Mouse (Mus musculus): ENCODE data around the gene Fnip2.

Fnip2 gene

DNA sequence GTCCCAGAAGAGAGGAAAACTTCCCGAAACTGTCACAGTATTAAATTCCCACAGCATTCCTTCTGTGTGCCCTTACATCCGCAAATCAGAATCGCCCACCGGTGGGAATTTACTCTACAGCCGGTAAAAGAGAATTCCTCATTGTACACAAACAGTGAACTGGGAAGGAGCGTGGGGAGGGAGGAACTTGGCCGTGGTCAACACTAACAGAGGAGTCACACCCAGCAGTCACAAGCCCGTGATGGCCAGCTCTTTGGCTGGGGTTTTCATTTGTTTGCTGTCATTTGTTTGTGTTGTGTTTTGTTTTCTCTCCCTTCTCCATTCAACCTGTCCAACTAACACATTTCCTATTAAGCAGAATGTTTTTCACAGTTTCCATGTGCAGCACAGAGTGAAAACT, 39.7 kb downstream of the Fnip2 start:
- peak; percentile 48 for DNase-seq

- no peak for DNase-seq
Observed at GRCm38 (mm10) chr3:79527521-79527920, 40.1 kb downstream of the Fnip2 start.

- no peak for DNase-seq
Observed at GRCm38 (mm10) chr3:79523349-79523748, 44.2 kb downstream of the Fnip2 start.

- no peak for DNase-seq
Observed at GRCm38 (mm10) chr3:79519862-79520261, 47.7 kb downstream of the Fnip2 start.

- peak; percentile 65 for DNase-seq
Observed at GRCm38 (mm10) chr3:79518761-79519527, 48.7 kb downstream of the Fnip2 start.

DNA sequence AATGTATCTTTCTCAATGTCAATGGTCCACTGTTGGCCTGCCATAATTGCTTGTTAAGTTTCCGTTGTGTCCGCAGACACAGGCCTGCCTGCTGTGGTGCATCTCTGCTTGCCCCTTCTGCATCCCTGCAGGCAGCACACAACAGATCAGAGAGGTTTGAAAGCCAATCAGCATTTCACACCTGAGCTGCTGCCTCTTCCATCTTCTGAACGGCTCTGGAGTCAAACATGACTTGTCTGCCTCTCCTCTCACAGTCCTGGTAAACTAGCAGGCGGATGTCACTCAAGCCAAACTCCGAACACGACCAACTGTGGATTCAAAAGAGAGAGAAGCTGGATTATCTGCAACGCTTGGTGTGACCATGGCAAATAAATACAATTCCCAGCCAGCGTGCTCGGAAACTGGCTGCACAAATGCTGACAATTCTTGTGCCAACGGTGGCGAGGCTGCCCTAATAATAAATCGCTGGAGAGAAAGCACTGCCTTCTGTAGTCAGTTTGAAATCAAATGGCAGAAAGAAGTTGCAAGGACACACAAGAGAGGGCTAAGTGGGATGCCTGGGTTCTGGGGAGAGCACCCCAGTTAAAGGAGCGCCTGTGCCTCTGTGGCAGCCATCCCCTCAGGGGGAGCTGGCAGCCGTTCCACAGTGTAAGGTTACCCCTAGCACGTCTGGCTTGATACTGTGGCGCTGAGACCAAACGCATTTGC, 49.6 kb downstream of the Fnip2 start:
- no peak for DNase-seq

GRCm38 (mm10) chr3:79516958-79517357, 50.6 kb downstream of the Fnip2 start:
- no peak for DNase-seq

DNA sequence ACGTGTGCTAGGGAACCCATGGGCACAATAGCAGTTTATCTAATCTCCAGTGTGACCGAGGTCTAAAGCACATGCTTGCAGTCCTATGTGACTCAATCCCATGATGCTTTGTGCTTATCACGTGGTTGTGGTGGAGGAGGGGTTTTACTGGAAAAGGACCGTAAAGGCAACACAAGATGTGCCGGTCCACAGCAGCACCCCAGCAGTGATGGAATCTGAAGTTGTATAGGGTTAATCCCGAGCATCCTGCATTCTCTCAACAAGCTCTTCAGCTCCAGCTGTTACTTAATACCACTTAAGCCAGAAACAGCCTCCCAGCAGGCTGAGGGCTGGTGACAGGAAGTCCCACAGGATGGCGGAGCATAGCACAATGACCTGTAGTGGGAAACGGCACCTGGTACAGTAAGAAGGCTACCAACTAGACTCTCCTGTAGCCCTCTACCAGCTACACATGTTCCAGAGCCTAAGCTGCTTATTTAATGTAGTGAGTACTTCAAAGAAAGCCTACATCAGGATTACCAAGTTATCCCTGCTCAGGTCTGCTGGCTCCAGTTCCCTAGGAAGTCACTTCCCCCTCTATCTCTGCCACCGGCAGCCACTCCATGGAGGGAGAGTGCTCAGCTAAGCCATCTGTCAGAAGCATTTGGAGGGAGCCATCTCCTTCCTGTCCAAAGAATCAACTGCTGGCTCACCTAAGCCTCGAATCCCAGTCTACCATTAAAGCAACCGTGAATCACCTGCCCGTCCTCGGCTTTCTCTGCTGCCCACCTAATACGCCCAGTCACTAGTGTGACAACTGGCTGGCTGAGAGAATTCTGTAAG, 51.3 kb downstream of the Fnip2 start:
- no peak for DNase-seq

DNA sequence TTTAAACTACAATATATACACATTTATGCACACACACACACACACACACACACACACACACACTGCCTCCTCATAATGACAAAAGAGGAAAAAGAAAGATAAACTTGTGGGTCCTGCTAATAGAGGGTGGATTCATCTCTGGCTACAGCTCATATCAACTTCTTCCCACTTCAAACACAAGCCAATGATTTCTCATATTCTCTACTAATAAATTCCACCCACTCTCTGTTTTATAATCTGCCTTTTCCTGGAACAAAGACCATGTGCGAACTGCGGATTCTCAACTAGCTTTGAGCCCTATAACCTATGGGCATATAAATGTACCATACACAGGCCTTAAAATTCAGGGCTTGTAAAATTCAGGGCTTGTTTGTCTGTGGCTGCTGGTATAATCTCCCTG, 53.3 kb downstream of the Fnip2 start:
- DNase-seq, result no peak

- no peak for DNase-seq
Observed at GRCm38 (mm10) chr3:79501166-79501728, 66.3 kb downstream of the Fnip2 start.

- no peak for DNase-seq
Observed at GRCm38 (mm10) chr3:79500279-79500678, 67.3 kb downstream of the Fnip2 start.

DNA sequence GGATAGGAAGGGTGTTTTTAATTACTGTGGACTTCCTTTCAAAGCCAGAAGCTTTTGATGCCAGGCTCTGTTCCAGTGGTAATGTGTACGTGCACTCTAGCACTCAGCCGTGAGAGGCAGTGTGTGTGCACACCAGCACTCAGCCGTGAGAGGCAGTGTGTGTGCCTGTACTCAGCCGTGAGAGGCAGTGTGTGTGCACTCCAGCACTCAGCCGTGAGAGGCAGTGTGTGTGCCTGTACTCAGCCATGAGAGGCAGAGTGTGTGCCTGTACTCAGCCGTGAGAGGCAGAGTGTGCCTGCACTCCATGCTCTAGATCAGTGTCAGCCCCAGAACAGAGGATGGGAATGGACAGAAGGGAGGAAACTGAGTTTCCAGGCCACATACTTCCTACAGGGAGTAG, 70.9 kb downstream of the Fnip2 start:
- DNase-seq, result no peak

GRCm38 (mm10) chr3:79495151-79495550, 72.4 kb downstream of the Fnip2 start:
- no peak for DNase-seq

- no peak for DNase-seq
Observed at GRCm38 (mm10) chr3:79494028-79494427, 73.6 kb downstream of the Fnip2 start.

GRCm38 (mm10) chr3:79493064-79493463, 74.5 kb downstream of the Fnip2 start:
- DNase-seq, result peak; percentile 71

DNA sequence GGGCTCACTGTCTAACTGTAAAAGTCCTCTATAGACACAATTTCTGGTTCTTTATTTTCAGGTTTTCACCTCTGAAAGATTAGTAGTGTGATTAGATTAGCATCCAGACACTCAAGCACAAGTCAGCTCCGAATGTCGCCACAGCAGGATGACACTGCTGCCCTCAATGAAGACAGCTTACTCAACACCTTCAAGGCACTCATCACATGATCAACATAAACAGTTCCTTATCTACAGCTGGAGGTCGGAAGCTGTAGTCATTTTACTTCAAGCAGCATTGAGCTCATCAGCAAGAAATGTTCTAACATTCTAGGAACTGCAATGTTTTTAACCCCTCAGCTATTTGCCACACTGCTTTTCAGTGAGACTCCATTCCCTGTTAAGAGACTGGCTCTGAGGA, 76.0 kb downstream of the Fnip2 start:
- no peak for DNase-seq

- DNase-seq, result no peak
Observed at GRCm38 (mm10) chr3:79490102-79490501, 77.5 kb downstream of the Fnip2 start.

DNA sequence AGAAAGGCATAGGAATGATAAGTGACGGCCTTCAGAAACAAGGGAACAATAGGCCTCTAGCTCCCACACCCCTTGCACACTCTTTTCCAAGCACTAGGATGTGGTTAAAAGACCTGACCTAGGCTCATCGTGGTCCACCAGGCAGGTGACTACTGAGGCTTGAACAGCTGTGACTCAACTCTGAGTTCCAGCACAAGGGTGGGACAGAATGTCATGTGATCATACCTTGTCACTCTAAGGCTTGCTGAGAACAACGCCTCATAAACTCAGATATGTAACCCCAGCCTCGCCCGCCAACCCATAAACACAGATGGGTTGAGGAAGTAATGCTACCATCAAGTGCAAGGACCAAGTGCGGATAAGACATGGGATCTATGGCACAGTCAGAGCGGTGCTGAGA, 79.6 kb downstream of the Fnip2 start:
- no peak for DNase-seq

DNA sequence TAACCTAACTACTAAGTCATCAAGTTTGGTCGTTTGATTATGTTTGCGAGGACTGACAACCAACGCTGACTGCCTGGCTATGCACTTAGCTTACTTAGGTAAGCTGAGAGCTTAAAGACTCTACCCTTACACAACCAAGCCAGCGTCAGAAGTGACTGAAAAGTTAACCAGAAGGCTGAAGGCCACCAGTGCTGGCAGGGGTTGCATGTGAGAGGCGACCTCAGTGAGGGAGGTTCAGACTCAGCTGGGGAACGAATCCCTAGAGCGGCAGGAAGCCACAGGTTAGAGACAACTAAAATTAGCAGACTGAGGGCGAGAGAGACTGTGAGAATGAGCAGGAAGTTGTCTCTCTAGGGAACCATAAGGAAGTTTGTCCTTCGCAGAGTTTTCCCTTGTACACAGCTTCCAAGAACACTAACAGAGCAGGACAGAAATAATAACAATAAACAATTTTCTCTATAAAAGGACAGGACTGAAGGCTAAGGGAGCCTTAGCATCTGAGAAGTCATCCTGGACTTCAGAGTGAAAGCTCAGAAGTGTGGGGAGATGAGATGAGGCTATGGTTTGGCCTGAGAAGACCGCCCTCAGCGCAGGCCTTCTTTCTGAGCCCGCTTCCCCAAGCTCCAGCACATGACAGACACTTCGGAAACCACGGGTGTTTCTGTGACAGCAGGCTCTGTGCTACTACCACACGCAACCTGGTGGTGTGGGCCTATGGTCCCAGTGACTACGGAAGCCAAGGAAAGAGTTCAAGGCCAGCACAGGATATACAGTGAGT, 83.1 kb downstream of the Fnip2 start:
- DNase-seq, result no peak

GRCm38 (mm10) chr3:79478880-79479279, 88.7 kb downstream of the Fnip2 start:
- no peak for DNase-seq

DNA sequence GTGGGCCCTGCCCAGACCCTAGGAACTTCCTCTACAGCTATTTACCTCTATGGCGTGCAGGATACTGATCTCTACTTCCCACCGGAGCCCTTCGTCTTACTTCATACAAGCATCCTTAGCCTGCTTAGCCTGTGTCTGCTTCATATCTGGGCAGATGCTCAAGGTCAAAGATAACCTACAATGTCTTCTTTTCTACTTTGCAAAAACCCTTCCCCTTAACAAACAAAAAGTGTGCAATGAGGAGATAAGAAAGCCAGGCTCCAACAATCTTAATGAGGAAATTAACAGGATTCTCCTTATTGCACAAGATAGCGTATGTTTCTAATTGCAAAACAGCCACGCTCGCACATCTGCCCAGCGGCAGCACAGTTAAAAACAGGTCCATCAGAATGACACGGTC, 89.2 kb downstream of the Fnip2 start:
- DNase-seq, result no peak

- DNase-seq, result no peak
Observed at GRCm38 (mm10) chr3:79475980-79476379, 91.6 kb downstream of the Fnip2 start.

DNA sequence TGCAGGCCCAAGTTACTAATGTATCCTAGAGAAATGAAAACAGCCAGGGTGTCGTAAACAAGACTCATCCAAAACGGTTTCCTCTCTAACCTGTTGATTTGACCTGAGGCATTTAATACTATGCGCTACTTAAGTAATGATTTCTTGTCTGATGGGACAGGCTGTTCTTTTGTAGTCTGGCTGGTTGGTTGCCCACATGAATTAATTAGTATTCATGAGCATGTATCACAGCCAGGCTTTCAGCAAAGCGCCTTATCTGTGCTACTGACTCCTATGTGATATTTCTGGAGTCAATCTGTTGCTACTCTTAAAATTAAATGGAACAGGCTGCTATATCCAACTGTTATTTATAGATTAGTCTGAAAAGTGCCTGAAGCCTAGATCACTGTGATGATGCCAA, 92.7 kb downstream of the Fnip2 start:
- no peak for DNase-seq

Measured in lung, postnatal 14 days (tissue).